Mouse (Mus musculus) small intestine, adult 2 months (tissue): ENCODE measurements around the gene Gm15737. TPM values are rescaled to one million over a fixed set of nuclear protein-coding genes. Genes with fewer than 3 reads are reported as not detected.

Experiments used
- H3K27ac ChIP-seq: fragments of 200-500 bp; 2 replicates; pipeline ENCODE4 v1.5.1; 2012; ENCODE audit warnings: low read depth, low read length, control low read depth, inconsistent platforms; ENCODE audit not compliant: insufficient read depth
- H3K27me3 ChIP-seq: fragments of 200-500 bp; 2 replicates; pipeline ENCODE4 v1.6.1; 2012; ENCODE audit warnings: mild to moderate bottlenecking, moderate library complexity, low read length, inconsistent platforms; ENCODE audit not compliant: control insufficient read depth, insufficient read depth
- H3K36me3 ChIP-seq: fragments of 200-500 bp; 2 replicates; pipeline ENCODE4 v1.6.1; 2012; ENCODE audit warnings: mild to moderate bottlenecking, low read length, control low read depth, inconsistent platforms; ENCODE audit not compliant: control insufficient read depth, insufficient read depth
- H3K4me1 ChIP-seq: fragments of 200-500 bp; 2 replicates; pipeline ENCODE4 v1.6.1; 2012; ENCODE audit warnings: low read length, inconsistent platforms, mixed read lengths; ENCODE audit not compliant: control insufficient read depth, insufficient read depth, insufficient read length
- H3K4me3 ChIP-seq: fragments of 200-500 bp; 2 replicates; pipeline ENCODE4 v1.5.1; 2012; ENCODE audit warnings: low read depth, mild to moderate bottlenecking, control low read depth, inconsistent platforms, low read length, moderate library complexity
- CTCF ChIP-seq: fragments of 200-500 bp; IDR thresholded peaks from 2 replicates; pipeline ENCODE4 v1.5.1; 2012; ENCODE audit warnings: low read depth, mild to moderate bottlenecking, control low read depth, inconsistent platforms, low read length, moderate library complexity, mixed read lengths; ENCODE audit not compliant: insufficient replicate concordance, insufficient read length; ENCODE audit errors: extremely low read depth
- POLR2A ChIP-seq: fragments of 200-500 bp; IDR thresholded peaks from 2 replicates; pipeline ENCODE4 v1.6.1; 2012; ENCODE audit warnings: low read depth, mild to moderate bottlenecking, control low read depth, inconsistent platforms, low read length, moderate library complexity
- WGBS: fragments of 180-500 bp; shearing (Covaris S2); methylation state at CpG from one replicate; pipeline ENCODE4 v1.1.7; 2018; 5-methylcytosine and 5-hydroxymethylcytosine counted together
- polyA plus RNA-seq: library from polyadenylated mRNA; depleted of rRNA; stranded (reverse); fragments of >200 nt; gene quantifications from 2 replicates; pipeline ENCODE4 v1.2.3, GENCODE M21; 2012; rRNA removed

Gene Gm15737
- not detected in 2 replicates for polyA plus RNA-seq

DNA sequence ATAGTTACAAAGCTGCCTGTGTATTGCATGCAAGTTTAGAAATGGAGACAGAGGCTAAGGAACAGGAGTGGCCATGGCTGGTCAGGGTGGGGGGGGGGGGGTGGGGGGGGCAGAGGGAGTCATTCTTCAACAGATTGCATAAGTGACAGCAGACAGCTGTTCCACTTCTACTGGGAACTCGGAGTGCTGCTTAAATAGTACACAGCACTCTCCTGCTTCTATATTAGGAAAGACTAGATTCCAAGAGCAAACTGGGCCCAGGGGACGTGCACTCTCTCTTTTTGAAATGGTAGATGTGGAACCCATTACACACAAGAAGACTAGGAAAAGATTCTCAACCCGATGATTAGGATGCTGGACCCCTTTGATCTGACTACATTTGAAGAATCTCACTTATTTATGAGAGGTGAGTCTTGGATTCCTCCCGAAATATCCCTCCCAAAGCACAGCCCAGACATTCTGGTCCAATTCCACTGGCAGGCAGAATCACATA is at the start of gene Gm15737:
TSS of gene Gm15737 (plus strand) at position 269 of the 493 bp plus-strand sequence.
- H3K27ac ChIP-seq: peak within 1 kb of the TSS; percentile 40
- TF ChIP-seq POLR2A (no peak), CTCF (no peak)

DNA sequence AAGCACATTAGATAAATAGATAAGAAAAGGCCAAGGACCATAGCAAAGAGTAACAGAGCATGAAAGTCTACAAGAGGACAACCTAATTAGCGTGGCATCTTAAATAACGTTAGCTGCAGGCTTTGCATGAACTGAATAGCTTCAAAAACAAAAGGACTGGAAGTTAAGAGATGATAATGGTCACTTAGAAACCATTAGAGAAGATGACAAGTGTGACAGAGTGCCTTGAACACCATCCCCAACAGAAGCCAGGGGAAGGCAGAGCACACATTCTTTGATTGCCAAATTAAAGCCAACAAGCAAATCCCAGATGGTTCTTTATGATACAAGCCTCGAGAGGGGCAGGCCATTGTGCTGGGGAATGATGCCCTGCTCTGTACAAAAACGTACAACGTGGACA is 47.6 kb upstream of the Gm15737 start:
- WGBS: 69% methylated on average over 5 of the region's 5 CpGs
- no peaks in the 10 kb centered on the region for H3K36me3 ChIP-seq
- H3K4me3 ChIP-seq: no peak overlapping the region
- no peak overlapping the region for H3K27ac ChIP-seq
- no peaks in the 10 kb centered on the region for H3K4me1 ChIP-seq
- no peaks in the 10 kb centered on the region for H3K27me3 ChIP-seq
- TF ChIP-seq POLR2A (no peak), CTCF (no peak)

More for the DNA sequence above, at the start of gene Gm15737:
- no peaks in the 10 kb centered on the region for H3K4me1 ChIP-seq
- H3K36me3 ChIP-seq: no peaks in the 10 kb centered on the region
- no peak within 1 kb of the TSS for H3K4me3 ChIP-seq
- H3K27me3 ChIP-seq: no peaks in the 10 kb centered on the region
- 45% methylated on average over 4 of the region's 4 CpGs for WGBS

DNA sequence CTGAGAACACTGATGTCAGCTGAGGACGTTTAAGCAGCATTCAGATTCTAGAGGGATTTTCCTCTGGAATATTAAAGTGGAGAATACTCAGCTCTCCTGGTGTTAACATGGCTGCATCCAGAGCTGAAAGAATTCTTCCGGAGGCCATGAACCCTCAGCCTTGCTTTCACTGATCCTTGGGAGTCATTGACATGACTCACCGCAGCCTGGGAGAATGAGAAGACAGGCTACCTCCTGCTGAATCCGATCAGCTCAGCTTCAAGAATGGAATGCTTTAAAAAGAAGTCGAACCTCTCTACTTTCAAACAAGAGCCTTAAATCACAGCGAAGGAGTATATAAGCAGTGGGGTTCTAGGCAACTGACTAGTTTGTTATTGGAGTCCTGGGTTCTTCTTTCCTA is 47.2 kb upstream of the Gm15737 start:
- 79% methylated on average over 6 of the region's 6 CpGs for whole genome bisulfite sequencing
- TF ChIP-seq POLR2A (no peak), CTCF (no peak)
- no peaks in the 10 kb centered on the region for H3K4me1 ChIP-seq
- H3K36me3 ChIP-seq: no peaks in the 10 kb centered on the region
- no peak overlapping the region for H3K4me3 ChIP-seq
- no peak overlapping the region for H3K27ac ChIP-seq
- H3K27me3 ChIP-seq: no peaks in the 10 kb centered on the region

DNA sequence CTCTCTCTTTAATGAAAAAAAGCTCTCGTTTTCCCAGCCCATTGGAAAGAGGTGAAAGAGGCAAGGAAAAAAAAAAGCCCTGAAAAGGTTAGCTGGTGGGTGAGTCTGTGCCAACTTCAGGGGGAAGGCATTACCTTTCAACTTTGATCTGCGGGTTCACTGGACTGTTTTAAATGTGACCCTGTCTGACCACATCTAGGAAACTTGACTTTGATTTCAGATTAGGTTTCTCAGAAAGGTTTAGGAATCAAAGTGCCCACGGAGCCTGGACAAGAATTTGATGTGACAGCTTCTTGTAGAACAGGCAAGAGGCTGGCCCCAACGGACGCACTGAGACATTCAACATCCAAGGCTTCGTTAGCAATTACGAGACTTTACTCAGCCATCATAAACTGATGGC is 45.2 kb upstream of the Gm15737 start:
- H3K27ac ChIP-seq: no peak overlapping the region
- no peak overlapping the region for H3K4me3 ChIP-seq
- H3K27me3 ChIP-seq: no peaks in the 10 kb centered on the region
- 82% methylated on average over 7 of the region's 7 CpGs for WGBS
- no peaks in the 10 kb centered on the region for H3K36me3 ChIP-seq
- no peaks in the 10 kb centered on the region for H3K4me1 ChIP-seq
- no peak for TF ChIP-seq POLR2A
- no peak for TF ChIP-seq CTCF

DNA sequence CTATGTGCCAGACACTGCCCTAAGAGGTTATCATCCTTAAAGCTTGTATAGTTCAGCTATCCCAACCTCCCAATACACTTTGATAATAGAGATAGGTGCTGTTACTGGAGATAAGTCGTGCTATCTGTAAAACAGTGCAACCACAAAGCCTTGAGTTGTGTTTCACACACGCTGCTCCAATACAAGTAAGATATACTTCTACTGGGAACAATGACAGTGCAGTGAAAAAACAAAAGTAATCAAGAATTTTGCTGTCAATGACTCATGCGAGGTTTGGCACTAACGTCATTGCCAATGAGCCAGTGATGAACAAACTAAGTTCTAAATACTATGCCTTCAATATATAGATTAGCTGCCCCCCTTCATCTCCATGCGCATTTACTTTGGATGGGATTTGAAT is 42.6 kb upstream of the Gm15737 start:
- Histone ChIP-seq H3K4me1 (no peaks in the 10 kb centered on the region), H3K4me3 (no peak overlapping the region), H3K36me3 (no peaks in the 10 kb centered on the region), H3K27me3 (no peaks in the 10 kb centered on the region), H3K27ac (no peak overlapping the region)
- no peak for TF ChIP-seq CTCF
- no peak for TF ChIP-seq POLR2A
- WGBS: 63% methylated on average over 5 of the region's 5 CpGs

DNA sequence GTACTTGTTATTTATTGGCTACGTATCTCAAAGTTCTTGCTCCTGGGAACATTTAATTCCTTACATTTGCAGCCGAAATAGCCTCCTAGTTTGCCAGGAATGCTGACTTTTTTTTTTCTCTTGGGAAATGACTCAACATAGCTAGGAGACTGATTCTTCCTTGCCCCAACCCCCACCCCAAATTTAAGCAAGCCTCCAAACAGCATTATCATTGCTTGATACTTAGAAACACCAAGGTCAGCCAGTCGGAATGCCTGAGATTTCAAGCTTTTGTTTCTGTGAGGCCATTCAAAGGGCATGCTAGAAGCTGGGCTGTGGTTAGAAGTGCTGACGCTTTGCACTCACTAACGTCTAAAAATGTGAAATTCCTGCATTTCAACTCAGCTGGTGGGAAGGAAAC is 41.8 kb upstream of the Gm15737 start:
- H3K27me3 ChIP-seq: no peaks in the 10 kb centered on the region
- H3K27ac ChIP-seq: no peak overlapping the region
- TF ChIP-seq POLR2A (no peak), CTCF (no peak)
- WGBS: 59% methylated on average over 5 of the region's 5 CpGs
- no peak overlapping the region for H3K4me3 ChIP-seq
- H3K36me3 ChIP-seq: no peaks in the 10 kb centered on the region
- no peaks in the 10 kb centered on the region for H3K4me1 ChIP-seq

DNA sequence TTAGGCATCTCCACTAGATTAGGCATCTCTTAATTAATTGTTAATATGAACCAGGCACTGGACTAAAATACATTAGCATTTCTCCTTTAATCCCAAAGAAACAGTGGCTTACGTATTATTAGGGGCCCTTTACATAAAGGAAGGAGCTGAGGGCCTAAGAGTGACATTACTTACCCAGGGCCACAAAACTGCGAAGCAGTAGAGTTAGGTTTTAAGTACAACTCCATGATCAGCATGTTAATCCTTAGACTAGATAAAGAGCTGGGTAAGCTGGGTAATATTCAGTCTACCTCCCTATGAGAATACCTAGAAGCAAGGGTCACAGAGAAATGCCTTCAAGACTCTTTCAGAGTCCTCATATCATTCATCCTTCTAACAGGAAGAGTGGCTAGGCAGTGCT is 40.0 kb upstream of the Gm15737 start:
- Histone ChIP-seq H3K27ac (no peak overlapping the region), H3K36me3 (no peaks in the 10 kb centered on the region), H3K4me3 (no peak overlapping the region), H3K27me3 (no peaks in the 10 kb centered on the region), H3K4me1 (no peaks in the 10 kb centered on the region)
- 85% methylated on average over 2 of the region's 2 CpGs for WGBS
- TF ChIP-seq CTCF (no peak), POLR2A (no peak)

DNA sequence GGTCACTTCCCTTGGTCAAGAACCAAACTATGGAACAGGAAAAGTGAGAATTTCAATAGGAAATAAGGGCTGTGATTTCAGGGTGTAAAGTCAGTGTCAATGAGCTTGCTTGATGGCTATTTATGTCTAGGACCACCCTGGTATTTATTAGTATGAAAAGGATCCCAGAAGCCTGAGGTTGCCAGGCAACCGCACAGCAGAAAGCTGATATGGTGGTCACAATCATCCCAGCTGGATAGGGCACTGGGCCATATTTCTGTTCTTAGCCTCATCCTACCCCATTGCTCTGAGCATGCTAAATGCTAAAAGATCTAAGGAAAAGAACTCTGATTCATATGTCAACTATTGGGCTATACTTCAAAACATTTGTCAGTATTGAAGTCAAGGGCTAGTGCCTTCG is 38.1 kb upstream of the Gm15737 start:
- 81% methylated on average over 2 of the region's 2 CpGs for WGBS
- Histone ChIP-seq H3K36me3 (no peaks in the 10 kb centered on the region), H3K27ac (no peak overlapping the region), H3K4me3 (no peak overlapping the region), H3K27me3 (no peaks in the 10 kb centered on the region), H3K4me1 (no peaks in the 10 kb centered on the region)
- TF ChIP-seq POLR2A (no peak), CTCF (no peak)
